Mouse (Mus musculus): Measurements from ENCODE around the gene 1700047I17Rik2.
"Not testable (repeated sequence)": the region's sequence is repeated elsewhere in the genome, so short reads cannot be mapped to it uniquely, and the experiment has no call there.

The 1700047I17Rik2 gene

GRCm38 (mm10) chr12:55199306-55199705 lies at the start of gene 1700047I17Rik2:
Gene 1700047I17Rik2 (plus strand): TSS chr12:55199592.
- not testable (repeated sequence) for DNase-seq

DNA sequence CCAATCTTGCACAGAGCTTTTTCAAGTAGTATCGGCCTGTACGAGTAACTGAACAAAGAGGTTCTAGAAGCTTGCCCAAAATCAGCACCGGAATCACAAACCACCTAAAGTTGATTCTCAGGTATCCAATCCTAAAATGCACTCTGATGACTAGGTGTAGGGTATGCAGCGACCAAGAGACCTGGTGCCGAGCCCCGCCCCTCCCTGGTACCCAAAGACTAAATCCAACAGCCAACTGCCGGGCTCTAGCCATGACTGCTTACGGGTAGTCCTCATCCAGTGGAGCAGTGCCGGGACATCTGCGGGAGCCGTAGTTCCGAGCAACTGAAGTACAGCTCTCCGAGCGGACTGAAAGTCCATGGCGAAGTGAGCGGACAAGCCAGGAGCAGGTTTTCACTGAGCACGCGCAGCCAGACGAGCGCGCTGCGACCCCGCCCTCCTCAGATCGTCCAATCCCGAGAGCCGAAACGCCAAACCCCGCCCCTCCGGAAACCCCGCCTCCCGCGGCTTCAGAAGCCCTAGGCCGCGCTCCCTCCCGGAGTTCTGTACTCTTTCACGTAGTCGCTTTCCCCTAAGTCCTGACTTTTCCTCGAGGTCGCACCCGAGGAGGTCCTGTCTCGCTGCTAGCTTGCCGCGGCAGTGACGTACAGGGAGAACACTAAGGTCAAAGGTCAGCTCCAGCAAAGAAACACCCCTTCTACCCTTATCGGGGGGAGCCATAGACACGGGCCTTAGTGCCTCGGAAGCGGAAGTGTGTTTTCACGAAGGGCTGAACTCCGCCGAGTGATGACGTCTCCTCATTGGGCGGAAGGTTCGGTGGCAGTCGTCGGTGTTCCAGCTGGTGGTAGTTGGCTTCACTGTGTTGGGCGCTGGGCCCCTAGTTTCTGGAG lies 44.6 kb upstream of the 1700047I17Rik2 start, which contains the start of gene Srp54b:
Gene Srp54b (plus strand): TSS at position 546 of the 890 bp plus-strand sequence.
- not testable (repeated sequence) for DNase-seq

DNA sequence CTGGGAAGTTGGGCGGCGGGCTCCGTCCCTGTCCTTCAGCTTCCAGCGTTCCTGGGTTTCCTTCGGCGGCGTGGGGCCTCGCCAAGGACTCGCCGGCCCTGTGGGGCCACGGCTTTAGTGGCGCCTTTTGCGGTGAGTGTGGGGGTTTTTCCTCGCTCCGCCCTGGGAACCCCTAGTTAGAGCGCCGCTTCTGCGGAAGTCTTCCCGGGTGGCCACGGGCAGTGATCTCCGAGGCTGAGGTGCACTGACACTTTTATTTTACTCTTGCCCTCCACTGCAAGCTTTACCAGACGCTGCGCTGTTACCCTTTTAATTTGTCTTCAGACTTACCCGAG lies 44.0 kb upstream of the 1700047I17Rik2 start:
- not testable (repeated sequence) for DNase-seq

- not testable (repeated sequence) for DNase-seq
Observed at GRCm38 (mm10) chr12:55167034-55167557, 32.3 kb upstream of the 1700047I17Rik2 start.

DNA sequence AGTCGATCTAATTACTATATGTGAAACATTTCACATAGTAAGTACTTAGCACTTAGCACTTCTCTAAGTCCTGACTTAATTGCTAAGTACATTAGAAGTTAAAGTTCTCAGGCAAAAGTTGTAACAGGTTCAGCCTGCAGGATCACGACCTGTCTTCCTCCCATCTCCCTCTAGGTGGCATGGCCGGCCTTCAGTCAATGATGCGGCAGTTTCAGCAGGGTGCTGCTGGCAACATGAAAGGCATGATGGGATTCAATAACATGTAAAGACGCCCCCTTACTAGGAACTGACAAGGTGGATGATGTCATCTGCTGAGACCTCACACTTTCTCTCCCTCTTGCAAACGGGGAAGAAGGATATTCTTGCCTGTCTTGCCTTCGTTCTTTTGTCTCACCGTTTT lies 11.7 kb upstream of the 1700047I17Rik2 start:
- DNase-seq = not testable (repeated sequence)

DNA sequence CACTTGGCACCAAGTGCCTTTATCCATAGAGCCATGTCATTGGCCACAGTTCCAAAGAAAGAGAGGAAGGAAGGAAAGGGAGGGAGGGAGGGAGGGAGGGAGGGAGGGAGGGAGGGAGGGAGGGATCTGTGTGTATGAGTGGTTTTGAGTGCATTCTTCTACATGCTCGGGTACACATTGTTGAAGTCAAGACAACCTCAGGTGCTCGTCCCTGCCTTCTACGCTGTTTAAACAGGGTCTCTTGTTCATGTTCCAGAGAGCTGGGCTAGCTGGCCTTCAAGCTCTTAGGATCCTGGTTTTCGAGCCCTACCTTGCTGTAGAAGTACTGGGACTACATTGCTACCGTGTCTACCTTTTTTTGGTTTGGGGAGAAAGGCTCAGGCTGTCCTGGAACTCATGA lies 10.3 kb upstream of the 1700047I17Rik2 start:
- DNase-seq = not testable (repeated sequence)

GRCm38 (mm10) chr12:55199799-55200198 lies 407 bp downstream of the 1700047I17Rik2 start:
- DNase-seq = not testable (repeated sequence)

GRCm38 (mm10) chr12:55212944-55213343 lies 13.6 kb downstream of the 1700047I17Rik2 start:
- DNase-seq = not testable (repeated sequence)

DNA sequence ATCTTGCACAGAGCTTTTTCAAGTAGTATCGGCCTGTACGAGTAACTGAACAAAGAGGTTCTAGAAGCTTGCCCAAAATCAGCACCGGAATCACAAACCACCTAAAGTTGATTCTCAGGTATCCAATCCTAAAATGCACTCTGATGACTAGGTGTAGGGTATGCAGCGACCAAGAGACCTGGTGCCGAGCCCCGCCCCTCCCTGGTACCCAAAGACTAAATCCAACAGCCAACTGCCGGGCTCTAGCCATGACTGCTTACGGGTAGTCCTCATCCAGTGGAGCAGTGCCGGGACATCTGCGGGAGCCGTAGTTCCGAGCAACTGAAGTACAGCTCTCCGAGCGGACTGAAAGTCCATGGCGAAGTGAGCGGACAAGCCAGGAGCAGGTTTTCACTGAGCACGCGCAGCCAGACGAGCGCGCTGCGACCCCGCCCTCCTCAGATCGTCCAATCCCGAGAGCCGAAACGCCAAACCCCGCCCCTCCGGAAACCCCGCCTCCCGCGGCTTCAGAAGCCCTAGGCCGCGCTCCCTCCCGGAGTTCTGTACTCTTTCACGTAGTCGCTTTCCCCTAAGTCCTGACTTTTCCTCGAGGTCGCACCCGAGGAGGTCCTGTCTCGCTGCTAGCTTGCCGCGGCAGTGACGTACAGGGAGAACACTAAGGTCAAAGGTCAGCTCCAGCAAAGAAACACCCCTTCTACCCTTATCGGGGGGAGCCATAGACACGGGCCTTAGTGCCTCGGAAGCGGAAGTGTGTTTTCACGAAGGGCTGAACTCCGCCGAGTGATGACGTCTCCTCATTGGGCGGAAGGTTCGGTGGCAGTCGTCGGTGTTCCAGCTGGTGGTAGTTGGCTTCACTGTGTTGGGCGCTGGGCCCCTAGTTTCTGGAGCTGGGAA lies 30.5 kb downstream of the 1700047I17Rik2 start, which contains the start of gene Srp54c:
Gene Srp54c (plus strand): TSS at position 543 of the 894 bp plus-strand sequence.
- DNase-seq = not testable (repeated sequence)

DNA sequence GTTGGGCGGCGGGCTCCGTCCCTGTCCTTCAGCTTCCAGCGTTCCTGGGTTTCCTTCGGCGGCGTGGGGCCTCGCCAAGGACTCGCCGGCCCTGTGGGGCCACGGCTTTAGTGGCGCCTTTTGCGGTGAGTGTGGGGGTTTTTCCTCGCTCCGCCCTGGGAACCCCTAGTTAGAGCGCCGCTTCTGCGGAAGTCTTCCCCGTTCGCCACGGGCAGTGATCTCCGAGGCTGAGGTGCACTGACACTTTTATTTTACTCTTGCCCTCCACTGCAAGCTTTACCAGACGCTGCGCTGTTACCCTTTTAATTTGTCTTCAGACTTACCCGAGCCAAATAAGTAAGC lies 31.1 kb downstream of the 1700047I17Rik2 start:
- DNase-seq = peak in 1 of 2 experiments; percentile 9

DNA sequence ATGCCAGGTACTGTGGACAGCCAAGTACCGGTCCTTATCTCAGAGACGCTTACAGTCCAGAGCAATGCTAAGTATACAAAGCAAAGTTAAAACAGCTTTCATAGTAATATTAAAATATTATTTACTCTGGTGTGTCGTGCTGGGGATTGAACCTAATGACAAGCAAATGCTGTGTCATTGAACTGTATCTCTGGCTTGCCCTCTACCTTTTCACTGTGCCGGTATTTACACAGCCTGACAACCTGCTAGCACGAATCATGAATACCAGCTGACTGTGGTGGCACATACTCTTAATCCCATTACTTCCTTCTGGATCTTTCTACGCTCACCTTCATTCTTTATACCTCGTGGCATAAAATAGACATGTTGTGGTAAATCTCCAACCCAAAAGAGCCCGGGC lies 42.9 kb downstream of the 1700047I17Rik2 start:
- DNase-seq = not testable (repeated sequence)

DNA sequence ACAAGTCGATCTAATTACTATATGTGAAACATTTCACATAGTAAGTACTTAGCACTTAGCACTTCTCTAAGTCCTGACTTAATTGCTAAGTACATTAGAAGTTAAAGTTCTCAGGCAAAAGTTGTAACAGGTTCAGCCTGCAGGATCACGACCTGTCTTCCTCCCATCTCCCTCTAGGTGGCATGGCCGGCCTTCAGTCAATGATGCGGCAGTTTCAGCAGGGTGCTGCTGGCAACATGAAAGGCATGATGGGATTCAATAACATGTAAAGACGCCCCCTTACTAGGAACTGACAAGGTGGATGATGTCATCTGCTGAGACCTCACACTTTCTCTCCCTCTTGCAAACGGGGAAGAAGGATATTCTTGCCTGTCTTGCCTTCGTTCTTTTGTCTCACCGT lies 62.6 kb downstream of the 1700047I17Rik2 start:
- not testable (repeated sequence) for DNase-seq

DNA sequence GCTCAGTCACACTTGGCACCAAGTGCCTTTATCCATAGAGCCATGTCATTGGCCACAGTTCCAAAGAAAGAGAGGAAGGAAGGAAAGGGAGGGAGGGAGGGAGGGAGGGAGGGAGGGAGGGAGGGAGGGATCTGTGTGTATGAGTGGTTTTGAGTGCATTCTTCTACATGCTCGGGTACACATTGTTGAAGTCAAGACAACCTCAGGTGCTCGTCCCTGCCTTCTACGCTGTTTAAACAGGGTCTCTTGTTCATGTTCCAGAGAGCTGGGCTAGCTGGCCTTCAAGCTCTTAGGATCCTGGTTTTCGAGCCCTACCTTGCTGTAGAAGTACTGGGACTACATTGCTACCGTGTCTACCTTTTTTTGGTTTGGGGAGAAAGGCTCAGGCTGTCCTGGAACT lies 64.0 kb downstream of the 1700047I17Rik2 start:
- DNase-seq = not testable (repeated sequence)
